Mouse (Mus musculus): ENCODE results near the gene Ccdc158. TPM values are rescaled to one million over a fixed set of nuclear protein-coding genes. Genes with fewer than 3 reads are reported as not detected.

The Ccdc158 gene
- polyA plus RNA-seq, 1 experiment from 2014 or later = 1.1 TPM

DNA sequence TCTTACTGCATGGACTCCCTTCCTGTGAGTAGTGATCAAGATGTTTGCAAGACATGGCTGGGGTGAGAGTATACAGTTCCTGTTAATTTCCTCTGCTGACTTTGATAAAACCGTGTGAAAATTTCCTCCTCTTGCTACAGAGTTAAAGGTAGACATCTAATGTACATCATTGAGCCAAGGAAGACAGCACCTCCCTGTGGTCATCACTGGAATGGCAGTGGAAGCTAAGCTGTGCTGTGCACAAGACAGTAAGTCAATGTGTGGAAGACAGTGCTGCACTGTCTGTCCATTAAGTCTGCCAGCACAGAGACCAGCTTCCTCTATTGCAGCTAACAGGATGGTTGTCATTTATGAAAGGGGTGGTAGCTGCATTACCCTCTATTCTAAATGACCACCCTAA is 18.8 kb downstream of the Ccdc158 start:
- no peak overlapping the region for H3K4me2 ChIP-seq (ENCODE audit: low read length)
- H3K27ac ChIP-seq = no peak overlapping the region
- H3K4me1 ChIP-seq (replicated peaks; ENCODE audit: insufficient read depth, low read length) = no peaks in the 10 kb centered on the region
- no peak overlapping the region for H3K4me3 ChIP-seq (replicated peaks; ENCODE audit: low read depth, low read length)
- DNase-seq (ENCODE audit: low spot score) = peak; percentile 68
- peak; percentile 86 for TF ChIP-seq CTCF (IDR thresholded peaks at IDR 0.05; ENCODE audit: low read depth)
- H3K9ac ChIP-seq (ENCODE audit: low read depth, low read length) = no peak overlapping the region
- ATAC-seq (replicated peaks; ENCODE audit: low FRiP score, low read depth) = no peak
- no peaks in the 10 kb centered on the region for H3K36me3 ChIP-seq (ENCODE audit: insufficient read depth, low read length)
- WGBS = 9% methylated on average over 1 of the region's 1 CpGs
- H3K9me3 ChIP-seq (replicated peaks; ENCODE audit: low read length) = no peaks in the 10 kb centered on the region
- no peaks in the 10 kb centered on the region for H3K27me3 ChIP-seq (ENCODE audit: insufficient read depth, low read length)

DNA sequence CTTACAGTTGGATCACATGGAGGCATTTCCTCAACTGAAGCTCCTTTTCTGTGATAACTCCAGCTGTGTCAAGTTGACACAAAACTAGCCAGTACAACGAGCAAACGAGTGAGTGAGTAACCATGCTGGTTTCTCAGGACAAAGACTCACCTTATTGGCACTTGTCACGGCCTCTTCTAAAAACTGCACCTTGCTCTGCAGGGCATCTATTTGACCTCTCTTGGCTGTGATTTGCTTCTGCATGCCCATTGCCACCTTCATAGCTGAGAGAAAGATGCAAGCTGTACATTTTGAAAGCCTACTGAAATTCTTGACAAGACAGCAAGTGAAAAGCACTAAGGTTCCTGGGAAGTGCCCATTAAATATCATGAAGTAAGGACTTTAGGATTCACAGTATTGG is 34.2 kb downstream of the Ccdc158 start:
- DNase-seq (ENCODE audit: low spot score) = no peak
- Histone ChIP-seq H3K4me3 (replicated peaks; ENCODE audit: low read depth, low read length) (no peak overlapping the region), H3K27me3 (ENCODE audit: insufficient read depth, low read length) (no peaks in the 10 kb centered on the region), H3K9ac (ENCODE audit: low read depth, low read length) (no peak overlapping the region), H3K36me3 (ENCODE audit: insufficient read depth, low read length) (no peaks in the 10 kb centered on the region), H3K4me2 (ENCODE audit: low read length) (no peak overlapping the region), H3K4me1 (replicated peaks; ENCODE audit: insufficient read depth, low read length) (no peaks in the 10 kb centered on the region), H3K9me3 (replicated peaks; ENCODE audit: low read length) (no peaks in the 10 kb centered on the region), H3K27ac (no peak overlapping the region)
- 85% methylated on average over 3 of the region's 3 CpGs for WGBS
- no peak for ATAC-seq (replicated peaks; ENCODE audit: low FRiP score, low read depth)
- no peak for TF ChIP-seq CTCF (IDR thresholded peaks at IDR 0.05; ENCODE audit: low read depth)

- Histone ChIP-seq H3K27ac (no peak overlapping the region), H3K9me3 (replicated peaks; ENCODE audit: low read length) (no peaks in the 10 kb centered on the region), H3K27me3 (ENCODE audit: insufficient read depth, low read length) (no peaks in the 10 kb centered on the region), H3K4me1 (replicated peaks; ENCODE audit: insufficient read depth, low read length) (no peaks in the 10 kb centered on the region), H3K36me3 (ENCODE audit: insufficient read depth, low read length) (no peaks in the 10 kb centered on the region), H3K4me2 (ENCODE audit: low read length) (no peak overlapping the region), H3K9ac (ENCODE audit: low read depth, low read length) (no peak overlapping the region), H3K4me3 (replicated peaks; ENCODE audit: low read depth, low read length) (no peak overlapping the region)
- ATAC-seq (replicated peaks; ENCODE audit: low FRiP score, low read depth) (no peak), DNase-seq (ENCODE audit: low spot score) (no peak)
- 74% methylated on average over 5 of the region's 5 CpGs for WGBS
- no peak for TF ChIP-seq CTCF (IDR thresholded peaks at IDR 0.05; ENCODE audit: low read depth)
Observed at GRCm38 (mm10) chr5:92635891-92636290, 39.2 kb downstream of the Ccdc158 start.

DNA sequence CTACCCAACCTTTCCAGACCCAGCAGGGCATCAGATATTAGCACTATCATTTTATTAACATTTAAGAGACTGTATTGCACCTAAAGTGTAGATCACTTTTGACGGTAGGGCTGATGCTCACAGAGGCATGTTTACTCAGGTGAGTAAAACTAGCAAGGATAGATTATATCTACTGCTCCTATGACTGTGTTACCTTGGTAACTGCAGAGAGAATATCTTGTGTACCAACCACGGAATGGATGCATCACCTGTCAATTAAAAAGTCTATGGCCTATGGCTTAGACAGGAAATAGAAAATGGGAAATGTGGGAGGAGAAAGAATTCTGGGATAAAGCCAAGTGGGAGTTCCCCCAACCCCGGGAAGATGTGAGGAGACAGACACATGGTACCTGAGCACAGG is 40.2 kb downstream of the Ccdc158 start:
- ATAC-seq (replicated peaks; ENCODE audit: low FRiP score, low read depth) = no peak
- no peak for DNase-seq (ENCODE audit: low spot score)
- WGBS = 72% methylated on average over 3 of the region's 3 CpGs
- Histone ChIP-seq H3K9me3 (replicated peaks; ENCODE audit: low read length) (no peaks in the 10 kb centered on the region), H3K4me3 (replicated peaks; ENCODE audit: low read depth, low read length) (no peak overlapping the region), H3K36me3 (ENCODE audit: insufficient read depth, low read length) (no peaks in the 10 kb centered on the region), H3K27me3 (ENCODE audit: insufficient read depth, low read length) (no peaks in the 10 kb centered on the region), H3K4me1 (replicated peaks; ENCODE audit: insufficient read depth, low read length) (no peaks in the 10 kb centered on the region), H3K4me2 (ENCODE audit: low read length) (no peak overlapping the region), H3K27ac (no peak overlapping the region), H3K9ac (ENCODE audit: low read depth, low read length) (no peak overlapping the region)
- TF ChIP-seq CTCF (IDR thresholded peaks at IDR 0.05; ENCODE audit: low read depth) = no peak

DNA sequence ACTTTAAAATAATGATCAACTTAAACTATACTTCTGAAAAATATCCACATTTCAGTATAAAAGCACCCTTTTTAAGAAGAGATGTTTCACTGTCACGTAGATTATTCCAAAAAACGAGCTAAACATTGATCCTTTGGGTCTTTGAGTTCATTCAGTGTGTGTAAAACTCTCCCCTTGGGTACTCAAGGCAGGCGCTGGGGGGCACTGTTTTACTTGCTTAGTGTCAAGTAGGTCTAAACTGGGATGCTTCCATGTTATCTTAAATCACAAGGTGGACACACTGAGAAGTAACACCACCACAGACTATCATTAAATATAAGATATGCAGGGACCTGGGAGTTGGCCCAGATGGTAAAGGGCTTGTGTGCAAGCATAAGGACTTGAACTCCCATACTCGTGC is 41.5 kb downstream of the Ccdc158 start:
- no peak overlapping the region for H3K9ac ChIP-seq (ENCODE audit: low read depth, low read length)
- peak; percentile 13; the same call in 1 of the 2 replicates for TF ChIP-seq CTCF (IDR thresholded peaks at IDR 0.05; ENCODE audit: low read depth)
- ATAC-seq (replicated peaks; ENCODE audit: low FRiP score, low read depth) (no peak), DNase-seq (ENCODE audit: low spot score) (no peak)
- no peak overlapping the region for H3K27ac ChIP-seq
- 64% methylated on average over 4 of the region's 4 CpGs for WGBS
- no peaks in the 10 kb centered on the region for H3K4me1 ChIP-seq (replicated peaks; ENCODE audit: insufficient read depth, low read length)
- no peaks in the 10 kb centered on the region for H3K36me3 ChIP-seq (ENCODE audit: insufficient read depth, low read length)
- H3K4me2 ChIP-seq (ENCODE audit: low read length) = no peak overlapping the region
- no peaks in the 10 kb centered on the region for H3K27me3 ChIP-seq (ENCODE audit: insufficient read depth, low read length)
- H3K9me3 ChIP-seq (replicated peaks; ENCODE audit: low read length) = no peaks in the 10 kb centered on the region
- H3K4me3 ChIP-seq (replicated peaks; ENCODE audit: low read depth, low read length) = no peak overlapping the region

GRCm38 (mm10) chr5:92627896-92628295 is 47.2 kb downstream of the Ccdc158 start:
- DNase-seq (ENCODE audit: low spot score) (no peak), ATAC-seq (replicated peaks; ENCODE audit: low FRiP score, low read depth) (no peak)
- 73% methylated on average over 7 of the region's 7 CpGs for WGBS
- Histone ChIP-seq H3K27ac (no peak overlapping the region), H3K9me3 (replicated peaks; ENCODE audit: low read length) (no peaks in the 10 kb centered on the region), H3K4me2 (ENCODE audit: low read length) (no peak overlapping the region), H3K4me1 (replicated peaks; ENCODE audit: insufficient read depth, low read length) (no peaks in the 10 kb centered on the region), H3K4me3 (replicated peaks; ENCODE audit: low read depth, low read length) (no peak overlapping the region), H3K27me3 (ENCODE audit: insufficient read depth, low read length) (no peaks in the 10 kb centered on the region), H3K9ac (ENCODE audit: low read depth, low read length) (no peak overlapping the region), H3K36me3 (ENCODE audit: insufficient read depth, low read length) (no peaks in the 10 kb centered on the region)
- TF ChIP-seq CTCF (IDR thresholded peaks at IDR 0.05; ENCODE audit: low read depth) = no peak

GRCm38 (mm10) chr5:92621883-92622282 is 53.2 kb downstream of the Ccdc158 start:
- Histone ChIP-seq H3K9me3 (replicated peaks; ENCODE audit: low read length) (no peaks in the 10 kb centered on the region), H3K4me3 (replicated peaks; ENCODE audit: low read depth, low read length) (no peak overlapping the region), H3K27ac (no peak overlapping the region), H3K4me2 (ENCODE audit: low read length) (no peak overlapping the region), H3K9ac (ENCODE audit: low read depth, low read length) (no peak overlapping the region), H3K4me1 (replicated peaks; ENCODE audit: insufficient read depth, low read length) (no peaks in the 10 kb centered on the region), H3K27me3 (ENCODE audit: insufficient read depth, low read length) (no peaks in the 10 kb centered on the region), H3K36me3 (ENCODE audit: insufficient read depth, low read length) (no peaks in the 10 kb centered on the region)
- 59% methylated on average over 5 of the region's 5 CpGs for WGBS
- DNase-seq (ENCODE audit: low spot score) (no peak), ATAC-seq (replicated peaks; ENCODE audit: low FRiP score, low read depth) (no peak)
- no peak for TF ChIP-seq CTCF (IDR thresholded peaks at IDR 0.05; ENCODE audit: low read depth)
